Mouse (Mus musculus) embryonic facial prominence, embryonic 12.5 days (tissue): ENCODE measurements at regions not wholly inside any gene's neighbourhood (a gene's known extent, or its start where the extent isn't known, plus 50 kb on each side); places are given as distances from the start of the nearest gene placed in this dataset.

Experiments
- ATAC-seq: fragments of 200-750 bp; cut with Nextera tagmentation; 2 replicates; pipeline ENCODE4 v1.8.0; 2017; ENCODE audit not compliant: insufficient number of reproducible peaks, insufficient read depth, low FRiP score, low TSS enrichment
- H3K27ac ChIP-seq: fragments of 300-500 bp; sonication (generic); 2 replicates; pipeline ENCODE4 v1.5.1; 2016; ENCODE audit warnings: mild to moderate bottlenecking
- H3K27me3 ChIP-seq: fragments of 300-500 bp; sonication (generic); 2 replicates; pipeline ENCODE4 v1.6.1; 2016; ENCODE audit warnings: mild to moderate bottlenecking, moderate library complexity
- H3K36me3 ChIP-seq: fragments of 300-500 bp; sonication (generic); 2 replicates; pipeline ENCODE4 v1.6.1; 2016; ENCODE audit warnings: mild to moderate bottlenecking
- H3K4me1 ChIP-seq: fragments of 300-500 bp; sonication (generic); 2 replicates; pipeline ENCODE4 v1.6.1; 2016
- H3K4me2 ChIP-seq: fragments of 300-500 bp; sonication (generic); replicated peaks from 2 replicates; pipeline ENCODE4 v1.6.1; 2016; ENCODE audit warnings: mild to moderate bottlenecking, moderate library complexity
- H3K4me3 ChIP-seq: fragments of 300-500 bp; sonication (generic); 2 replicates; pipeline ENCODE4 v1.5.1; 2016; ENCODE audit warnings: mild to moderate bottlenecking
- H3K9ac ChIP-seq: fragments of 300-500 bp; sonication (generic); 2 replicates; pipeline ENCODE4 v1.6.1; 2016; ENCODE audit warnings: mild to moderate bottlenecking, moderate library complexity
- H3K9me3 ChIP-seq: fragments of 300-500 bp; sonication (generic); 2 replicates; pipeline ENCODE4 v1.6.1; 2016; ENCODE audit warnings: mild to moderate bottlenecking, moderate library complexity
- WGBS: fragments of 180-500 bp; shearing (Covaris S2); methylation state at CpG from one replicate; pipeline ENCODE4 v1.1.7; 2016; 5-methylcytosine and 5-hydroxymethylcytosine counted together

DNA sequence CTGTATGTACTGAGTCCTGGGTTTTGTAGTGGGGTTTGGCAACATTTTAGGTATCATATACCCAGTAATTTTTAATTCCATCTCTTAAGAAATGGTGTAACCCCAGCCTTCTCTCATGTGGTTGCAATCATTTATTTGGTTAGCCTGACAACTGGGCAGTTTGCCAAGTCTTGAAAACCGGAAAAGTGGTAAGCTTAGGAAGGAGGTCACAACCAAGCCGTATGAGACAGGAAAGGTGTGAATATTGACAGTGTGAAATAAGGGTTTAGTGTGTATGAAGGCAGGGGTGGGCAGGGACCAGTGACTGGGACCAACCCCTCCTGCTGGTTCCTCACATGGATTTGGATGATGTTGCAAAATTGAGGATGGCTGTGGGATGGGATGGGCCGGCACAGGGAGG is 221.5 kb upstream of the Pkn2 start:
- H3K4me2 ChIP-seq: no peak overlapping the region
- peak; percentile 72; the same call in 1 of the 2 replicates for ATAC-seq
- H3K27me3 ChIP-seq: peaks cover 6% of the 10 kb centered on the region; the same call in 1 of the 2 replicates
- no peak overlapping the region for H3K27ac ChIP-seq
- H3K9ac ChIP-seq: no peak overlapping the region
- H3K9me3 ChIP-seq: no peaks in the 10 kb centered on the region
- WGBS: 20% methylated on average over 3 of the region's 3 CpGs
- H3K4me1 ChIP-seq: peaks cover 17% of the 10 kb centered on the region
- no peaks in the 10 kb centered on the region for H3K36me3 ChIP-seq
- H3K4me3 ChIP-seq: no peak overlapping the region

DNA sequence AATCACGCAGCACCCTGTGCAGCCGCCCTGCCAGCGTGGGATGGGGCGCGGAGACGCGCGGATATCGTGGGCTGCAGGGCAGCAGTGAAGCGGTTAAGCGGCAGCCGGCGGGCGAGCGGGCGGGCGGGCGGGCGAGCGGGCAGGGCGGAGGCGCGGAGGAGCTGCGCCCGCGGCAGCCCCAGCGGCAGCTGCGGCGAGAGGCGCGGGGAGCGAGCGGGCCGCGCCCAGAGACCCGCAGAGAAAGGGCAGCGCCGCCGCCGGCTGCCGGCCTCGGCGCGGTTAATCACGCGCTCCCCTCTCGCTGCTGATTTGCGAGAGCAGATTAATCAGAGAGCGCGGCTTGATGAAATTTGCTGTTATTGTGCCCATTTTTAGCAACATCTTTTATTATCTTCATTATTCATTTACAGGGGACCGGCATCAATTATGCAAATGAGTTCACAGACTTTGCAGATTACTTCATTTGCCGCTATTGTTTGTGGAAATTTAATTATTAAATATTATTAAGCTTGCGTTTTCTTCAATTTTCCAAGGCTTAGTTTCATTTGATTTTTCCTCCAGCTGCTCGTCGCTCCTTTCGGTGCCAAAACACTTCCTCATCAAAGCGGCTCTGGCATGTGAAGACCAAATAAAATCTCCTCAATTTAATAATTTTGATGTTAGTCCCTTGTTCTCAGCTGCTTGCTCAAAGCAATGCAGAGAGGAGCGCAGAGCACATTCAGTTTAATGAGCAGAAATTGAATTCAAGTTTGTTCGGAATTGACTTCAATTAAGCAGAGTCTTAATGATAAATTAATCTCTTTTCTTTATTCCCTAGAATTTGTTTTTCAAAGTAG is 219.2 kb upstream of the Pkn2 start:
- Histone ChIP-seq H3K4me2 (peak overlapping the region; percentile 84), H3K36me3 (no peaks in the 10 kb centered on the region), H3K9me3 (no peaks in the 10 kb centered on the region), H3K27me3 (peaks cover 6% of the 10 kb centered on the region; the same call in 1 of the 2 replicates), H3K4me1 (peaks cover 17% of the 10 kb centered on the region), H3K27ac (no peak overlapping the region), H3K4me3 (peak overlapping the region; percentile 43), H3K9ac (peak overlapping the region; percentile 48)
- no peak for ATAC-seq
- 3% methylated on average over 55 of the region's 59 CpGs for WGBS

- Histone ChIP-seq H3K36me3 (no peaks in the 10 kb centered on the region), H3K4me3 (peak overlapping the region; percentile 43; the same call in 1 of the 2 replicates), H3K27ac (no peak overlapping the region), H3K9me3 (no peaks in the 10 kb centered on the region), H3K4me2 (peak overlapping the region; percentile 84), H3K9ac (no peak overlapping the region; the same call in 1 of the 2 replicates), H3K4me1 (peaks cover 17% of the 10 kb centered on the region), H3K27me3 (peaks cover 6% of the 10 kb centered on the region; the same call in 1 of the 2 replicates)
- ATAC-seq: no peak
- 58% methylated on average over 7 of the region's 7 CpGs for WGBS
Measured at GRCm38 (mm10) chr3:143100203-143100602, 218.4 kb upstream of the Pkn2 start.

GRCm38 (mm10) chr3:143092206-143092605 is 210.4 kb upstream of the Pkn2 start:
- no peak overlapping the region for H3K4me2 ChIP-seq
- H3K9ac ChIP-seq: no peak overlapping the region
- ATAC-seq: no peak
- no peak overlapping the region for H3K4me3 ChIP-seq
- 39% methylated on average over 4 of the region's 4 CpGs for WGBS
- H3K4me1 ChIP-seq: peaks cover 17% of the 10 kb centered on the region
- no peaks in the 10 kb centered on the region for H3K27me3 ChIP-seq
- no peak overlapping the region for H3K27ac ChIP-seq
- H3K9me3 ChIP-seq: no peaks in the 10 kb centered on the region
- no peaks in the 10 kb centered on the region for H3K36me3 ChIP-seq

GRCm38 (mm10) chr3:143090886-143091285 is 209.1 kb upstream of the Pkn2 start:
- H3K4me3 ChIP-seq: no peak overlapping the region
- 57% methylated on average over 9 of the region's 9 CpGs for WGBS
- no peaks in the 10 kb centered on the region for H3K9me3 ChIP-seq
- H3K4me2 ChIP-seq: no peak overlapping the region
- H3K9ac ChIP-seq: no peak overlapping the region
- no peaks in the 10 kb centered on the region for H3K27me3 ChIP-seq
- ATAC-seq: 0 out of 2 replicates have a peak, but pooled peaks have one; percentile 35
- H3K27ac ChIP-seq: no peak overlapping the region
- H3K4me1 ChIP-seq: peaks cover 17% of the 10 kb centered on the region
- no peaks in the 10 kb centered on the region for H3K36me3 ChIP-seq

DNA sequence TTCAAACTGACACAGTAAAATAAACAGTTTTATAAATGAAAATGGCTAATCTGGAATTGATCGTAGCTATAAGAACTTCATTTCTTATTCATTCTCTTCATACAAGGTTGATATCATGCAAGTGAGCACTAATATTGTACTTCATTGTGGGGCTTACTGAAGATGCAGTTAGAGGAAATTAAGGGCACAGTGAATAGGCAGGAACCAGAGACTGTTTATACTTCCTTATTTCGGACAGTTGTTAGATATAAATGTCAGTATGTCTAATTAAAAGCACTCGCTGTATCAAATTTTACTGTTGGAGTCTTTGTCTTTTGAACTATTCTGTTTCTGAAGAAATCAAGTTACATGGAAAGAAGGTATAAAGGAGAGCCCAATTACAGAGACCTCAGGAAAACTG is 208.5 kb upstream of the Pkn2 start:
- Histone ChIP-seq H3K9me3 (no peaks in the 10 kb centered on the region), H3K4me3 (no peak overlapping the region), H3K27ac (no peak overlapping the region), H3K9ac (no peak overlapping the region), H3K36me3 (no peaks in the 10 kb centered on the region), H3K4me1 (peaks cover 17% of the 10 kb centered on the region), H3K4me2 (no peak overlapping the region), H3K27me3 (no peaks in the 10 kb centered on the region)
- no peak for ATAC-seq
- 78% methylated on average over 3 of the region's 3 CpGs for WGBS

DNA sequence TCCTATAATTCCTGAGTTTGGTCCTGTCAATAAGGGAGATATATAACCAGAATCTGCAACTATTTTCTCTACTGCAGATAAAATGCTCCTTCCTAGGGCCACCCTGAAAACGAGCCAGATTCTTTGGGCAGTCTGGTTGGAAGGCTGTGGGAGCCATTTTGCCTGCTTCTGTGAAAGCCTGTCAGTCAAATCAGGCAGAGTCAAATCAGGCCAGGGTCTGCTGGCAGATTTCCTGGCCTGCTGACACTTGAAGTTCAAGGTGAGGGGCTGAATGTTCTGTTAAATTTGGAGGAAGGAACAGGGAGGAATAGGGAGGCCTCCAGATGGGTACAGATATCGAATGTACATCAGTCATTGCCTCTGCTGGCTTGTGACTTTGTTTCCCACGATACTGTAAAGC is 206.0 kb upstream of the Pkn2 start:
- Histone ChIP-seq H3K27ac (no peak overlapping the region), H3K4me2 (no peak overlapping the region), H3K27me3 (no peaks in the 10 kb centered on the region), H3K4me1 (peaks cover 11% of the 10 kb centered on the region), H3K36me3 (no peaks in the 10 kb centered on the region), H3K4me3 (no peak overlapping the region), H3K9ac (no peak overlapping the region), H3K9me3 (no peaks in the 10 kb centered on the region)
- ATAC-seq: no peak
- 57% methylated on average over 3 of the region's 3 CpGs for WGBS

GRCm38 (mm10) chr3:143078310-143078709 is 196.5 kb upstream of the Pkn2 start:
- H3K27me3 ChIP-seq: no peaks in the 10 kb centered on the region
- H3K9me3 ChIP-seq: no peaks in the 10 kb centered on the region
- no peaks in the 10 kb centered on the region for H3K4me1 ChIP-seq
- whole genome bisulfite sequencing: 92% methylated on average over 7 of the region's 7 CpGs
- no peak for ATAC-seq
- H3K27ac ChIP-seq: no peak overlapping the region
- no peak overlapping the region for H3K4me2 ChIP-seq
- H3K4me3 ChIP-seq: no peak overlapping the region
- no peaks in the 10 kb centered on the region for H3K36me3 ChIP-seq
- H3K9ac ChIP-seq: no peak overlapping the region

DNA sequence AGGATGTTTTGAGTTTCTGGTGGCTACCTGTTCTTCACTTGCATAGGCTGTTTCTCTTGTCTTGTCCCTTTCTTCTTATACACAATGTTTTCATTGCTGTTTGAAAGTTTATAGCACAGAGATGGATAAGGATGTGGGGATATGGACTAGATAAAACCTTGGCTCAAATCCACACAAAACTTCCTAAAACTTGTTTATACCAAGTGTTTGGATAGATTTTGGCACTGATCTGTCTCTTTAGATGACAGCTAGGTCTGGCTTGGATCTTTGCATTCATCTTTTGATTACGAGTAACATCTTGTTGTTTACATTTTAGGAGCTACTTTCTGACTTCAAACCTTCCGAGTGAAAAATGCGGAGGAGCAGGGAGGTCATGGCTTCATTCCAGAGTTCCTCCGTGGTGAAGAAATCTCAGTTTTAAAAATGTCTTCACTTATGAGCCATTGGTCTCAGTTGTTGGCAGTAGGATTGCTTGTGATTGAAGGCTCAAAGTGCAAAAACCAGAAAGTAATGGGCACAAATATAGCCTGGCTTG is 190.1 kb upstream of the Pkn2 start:
- H3K9ac ChIP-seq: no peak overlapping the region
- H3K4me2 ChIP-seq: no peak overlapping the region
- ATAC-seq: no peak
- no peaks in the 10 kb centered on the region for H3K9me3 ChIP-seq
- no peak overlapping the region for H3K4me3 ChIP-seq
- no peaks in the 10 kb centered on the region for H3K4me1 ChIP-seq
- WGBS: 74% methylated on average over 4 of the region's 4 CpGs
- no peak overlapping the region for H3K27ac ChIP-seq
- H3K36me3 ChIP-seq: no peaks in the 10 kb centered on the region
- no peaks in the 10 kb centered on the region for H3K27me3 ChIP-seq

DNA sequence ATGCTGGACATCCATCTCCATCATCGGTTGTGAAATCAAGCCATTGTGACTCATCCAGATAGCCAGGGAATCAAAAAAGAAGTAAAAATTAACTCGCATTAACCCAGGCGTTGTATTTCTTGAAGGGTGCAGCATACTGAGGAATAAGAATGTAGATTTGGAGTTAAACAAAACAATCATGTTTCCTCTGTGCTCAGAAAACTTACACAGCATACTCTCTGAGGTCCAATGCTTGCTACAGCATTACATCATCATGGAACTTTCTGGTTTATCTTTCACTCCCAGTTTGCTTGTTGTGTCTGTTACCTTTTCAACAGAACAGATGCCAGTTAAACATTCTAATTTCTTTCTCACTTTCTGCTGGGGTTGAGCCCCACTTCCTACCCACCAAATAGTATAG is 173.1 kb upstream of the Pkn2 start:
- Histone ChIP-seq H3K4me1 (no peaks in the 10 kb centered on the region), H3K4me2 (no peak overlapping the region), H3K27me3 (no peaks in the 10 kb centered on the region), H3K9ac (no peak overlapping the region), H3K27ac (no peak overlapping the region), H3K36me3 (no peaks in the 10 kb centered on the region), H3K9me3 (no peaks in the 10 kb centered on the region), H3K4me3 (no peak overlapping the region)
- 91% methylated on average over 3 of the region's 3 CpGs for WGBS
- no peak for ATAC-seq

GRCm38 (mm10) chr3:143053286-143053993 is 171.6 kb upstream of the Pkn2 start:
- Histone ChIP-seq H3K4me1 (no peaks in the 10 kb centered on the region), H3K9me3 (no peaks in the 10 kb centered on the region), H3K9ac (no peak overlapping the region), H3K4me3 (no peak overlapping the region), H3K36me3 (no peaks in the 10 kb centered on the region), H3K27me3 (no peaks in the 10 kb centered on the region), H3K4me2 (no peak overlapping the region), H3K27ac (no peak overlapping the region)
- ATAC-seq: no peak
- 82% methylated on average over 11 of the region's 11 CpGs for WGBS

GRCm38 (mm10) chr3:143040666-143041065 is 158.9 kb upstream of the Pkn2 start:
- H3K4me2 ChIP-seq: no peak overlapping the region
- H3K4me3 ChIP-seq: no peak overlapping the region
- WGBS: 94% methylated on average over 3 of the region's 3 CpGs
- no peak overlapping the region for H3K9ac ChIP-seq
- no peak for ATAC-seq
- H3K36me3 ChIP-seq: no peaks in the 10 kb centered on the region
- no peaks in the 10 kb centered on the region for H3K9me3 ChIP-seq
- H3K27me3 ChIP-seq: no peaks in the 10 kb centered on the region
- no peak overlapping the region for H3K27ac ChIP-seq
- H3K4me1 ChIP-seq: no peaks in the 10 kb centered on the region
